Mouse (Mus musculus) midbrain, embryonic 10.5 days (tissue): Measurements from ENCODE around the gene Anapc15-ps. TPM values are rescaled to one million over a fixed set of nuclear protein-coding genes. Genes with fewer than 3 reads are reported as not detected.
"Not testable (repeated sequence)": the region's sequence is repeated elsewhere in the genome, so short reads cannot be mapped to it uniquely, and the experiment has no call there.

Experiments used
- DNase-seq: peaks from one replicate; pipeline ENCODE4 v3.0.0-alpha.2; 2017; ENCODE audit warnings: low spot score
- H3K27ac ChIP-seq: fragments of 300-500 bp; sonication (generic); replicated peaks from 2 replicates; pipeline ENCODE4 v1.5.1; 2016; ENCODE audit warnings: mild to moderate bottlenecking
- H3K27me3 ChIP-seq: fragments of 300-500 bp; sonication (generic); 2 replicates; pipeline ENCODE4 v1.6.1; 2016; ENCODE audit warnings: low read depth, mild to moderate bottlenecking; ENCODE audit not compliant: poor library complexity, severe bottlenecking
- H3K36me3 ChIP-seq: fragments of 300-500 bp; sonication (generic); 2 replicates; pipeline ENCODE4 v1.6.1; 2016; ENCODE audit warnings: mild to moderate bottlenecking, moderate library complexity
- H3K4me1 ChIP-seq: fragments of 300-500 bp; sonication (generic); 2 replicates; pipeline ENCODE4 v1.6.1; 2016
- H3K4me3 ChIP-seq: fragments of 300-500 bp; sonication (generic); 2 replicates; pipeline ENCODE4 v1.5.1; 2016; ENCODE audit warnings: mild to moderate bottlenecking, moderate library complexity
- H3K9me3 ChIP-seq: fragments of 300-500 bp; sonication (generic); replicated peaks from 2 replicates; pipeline ENCODE4 v1.6.1; 2016; ENCODE audit warnings: mild to moderate bottlenecking
- WGBS: fragments of 180-500 bp; shearing (Covaris S2); methylation state at CpG from one replicate; pipeline ENCODE4 v1.1.7; 2016; 5-methylcytosine and 5-hydroxymethylcytosine counted together
- polyA plus RNA-seq: library from polyadenylated mRNA; unstranded; fragments of >200 nt; fragmentation: Nextera tagmentation; extraction: Ambion mirVana; gene quantifications from 2 replicates; pipeline ENCODE4 v1.2.1, GENCODE M21; 2016

The Anapc15-ps gene
- polyA plus RNA-seq, 1 experiment from 2014 or later = not detected

- no peaks in the 10 kb centered on the region for H3K36me3 ChIP-seq
- H3K9me3 ChIP-seq = no peaks in the 10 kb centered on the region
- no peaks in the 10 kb centered on the region for H3K27me3 ChIP-seq
- H3K4me1 ChIP-seq = peaks cover 2% of the 10 kb centered on the region; the same call in 1 of the 2 replicates
- WGBS = 92% methylated on average over 9 of the region's 9 CpGs
- DNase-seq = no peak
- 0 out of 2 replicates have a peak overlapping the region, but pooled peaks have one; percentile 49 for H3K27ac ChIP-seq
- no peak overlapping the region for H3K4me3 ChIP-seq
Observed at GRCm38 (mm10) chr10:95634261-95634660, 39.0 kb downstream of the Anapc15-ps start.

DNA sequence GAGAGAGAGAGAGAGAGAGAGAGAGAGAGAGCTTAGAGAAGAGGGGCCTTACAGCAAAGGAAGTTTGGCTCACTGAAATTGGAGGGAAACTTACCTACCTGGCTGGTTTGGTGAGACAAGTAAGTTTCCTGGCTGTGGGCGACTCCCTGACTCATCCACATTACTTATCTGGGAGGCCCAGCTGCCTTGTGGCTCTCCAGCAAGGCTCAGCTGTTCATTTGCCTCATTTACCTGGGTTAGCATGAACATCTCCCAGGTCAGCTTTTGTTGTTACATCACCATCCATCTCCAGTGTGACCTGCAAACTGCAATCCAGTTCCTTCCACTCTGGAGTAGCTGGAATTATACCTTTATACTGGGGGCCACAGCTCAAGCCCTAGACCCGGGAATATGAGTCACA, 41.7 kb downstream of the Anapc15-ps start:
- no peaks in the 10 kb centered on the region for H3K27me3 ChIP-seq
- WGBS = 72% methylated on average over 2 of the region's 2 CpGs
- no peaks in the 10 kb centered on the region for H3K36me3 ChIP-seq
- 0 out of 2 replicates have a peak overlapping the region, but pooled peaks have one; percentile 3 for H3K27ac ChIP-seq
- peaks cover 2% of the 10 kb centered on the region; the same call in 1 of the 2 replicates for H3K4me1 ChIP-seq
- no peaks in the 10 kb centered on the region for H3K9me3 ChIP-seq
- DNase-seq = no peak
- no peak overlapping the region for H3K4me3 ChIP-seq

DNA sequence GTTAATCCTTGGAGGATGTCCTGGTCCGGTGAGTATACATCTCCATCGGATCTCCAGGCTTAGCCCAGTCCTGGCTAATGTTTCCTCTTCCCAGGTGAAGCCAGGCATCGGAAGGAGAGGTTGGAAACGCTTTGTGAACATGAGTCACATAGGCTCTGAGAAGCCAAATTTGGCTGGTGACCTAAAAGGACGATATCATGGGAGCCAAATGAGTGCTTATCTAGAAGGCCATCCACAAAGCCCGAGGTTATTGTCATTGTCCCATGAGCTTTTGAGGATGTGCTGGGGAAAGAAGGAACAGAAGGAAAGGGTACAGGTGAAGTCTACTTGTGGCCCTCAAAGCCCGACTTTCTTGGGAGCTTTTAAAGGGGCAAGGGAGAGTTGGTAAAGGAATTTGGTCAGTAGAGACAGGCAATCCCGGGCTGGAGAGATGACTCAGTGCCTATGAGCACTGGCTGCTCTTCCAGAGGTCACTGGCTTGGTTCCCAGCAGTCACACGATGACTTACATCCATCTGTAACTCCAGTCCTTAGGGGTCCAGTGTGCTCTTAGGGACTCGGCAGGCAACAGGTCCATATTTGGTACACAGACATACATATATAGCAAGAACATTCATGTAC, 42.4 kb downstream of the Anapc15-ps start:
- Histone ChIP-seq H3K27ac (peak overlapping the region; percentile 42; the same call in 1 of the 2 replicates), H3K27me3 (no peaks in the 10 kb centered on the region), H3K36me3 (no peaks in the 10 kb centered on the region), H3K4me3 (no peak overlapping the region), H3K4me1 (peaks cover 2% of the 10 kb centered on the region; the same call in 1 of the 2 replicates), H3K9me3 (no peaks in the 10 kb centered on the region)
- WGBS = 88% methylated on average over 10 of the region's 10 CpGs
- DNase-seq = no peak

- H3K4me3 ChIP-seq, H3K9me3 ChIP-seq, DNase-seq, H3K27me3 ChIP-seq, H3K36me3 ChIP-seq, H3K4me1 ChIP-seq: not testable (repeated sequence)
- WGBS = 84% methylated on average over 4 of the region's 4 CpGs
- H3K27ac ChIP-seq = peak overlapping the region; percentile 70
Observed at GRCm38 (mm10) chr10:95630166-95630565, 43.1 kb downstream of the Anapc15-ps start.

GRCm38 (mm10) chr10:95628338-95628737, 44.9 kb downstream of the Anapc15-ps start:
- no peak overlapping the region for H3K4me3 ChIP-seq
- 67% methylated on average over 2 of the region's 2 CpGs for WGBS
- H3K27ac ChIP-seq = no peak overlapping the region
- H3K9me3 ChIP-seq = no peaks in the 10 kb centered on the region
- peaks cover 13% of the 10 kb centered on the region for H3K4me1 ChIP-seq
- no peaks in the 10 kb centered on the region for H3K27me3 ChIP-seq
- no peaks in the 10 kb centered on the region for H3K36me3 ChIP-seq
- DNase-seq = no peak

GRCm38 (mm10) chr10:95627381-95627780, 45.9 kb downstream of the Anapc15-ps start:
- Histone ChIP-seq H3K36me3 (no peaks in the 10 kb centered on the region), H3K4me3 (no peak overlapping the region), H3K27ac (no peak overlapping the region), H3K4me1 (peaks cover 19% of the 10 kb centered on the region), H3K9me3 (no peaks in the 10 kb centered on the region), H3K27me3 (no peaks in the 10 kb centered on the region)
- WGBS = 91% methylated on average over 6 of the region's 6 CpGs
- DNase-seq = no peak

DNA sequence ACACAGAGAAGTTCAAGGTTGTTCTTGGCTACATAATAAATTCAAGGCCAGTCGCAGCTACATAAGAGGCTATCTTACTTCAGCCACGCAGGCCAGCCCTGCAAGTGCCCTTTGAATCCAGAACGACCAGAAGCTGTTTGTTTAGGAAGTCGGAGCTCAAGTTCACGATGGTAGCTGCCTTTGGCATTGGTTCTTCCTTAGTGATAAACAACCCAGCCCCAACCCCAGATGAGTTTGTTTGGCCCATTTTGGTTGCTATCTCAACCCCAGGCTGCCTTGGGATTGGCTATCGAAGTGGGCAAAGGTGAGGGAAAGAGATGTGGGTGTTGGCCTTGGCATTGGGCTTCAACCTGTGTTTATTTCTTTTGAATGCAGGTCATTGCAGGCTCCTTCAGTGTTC, 48.0 kb downstream of the Anapc15-ps start:
- DNase-seq = no peak
- Histone ChIP-seq H3K36me3 (no peaks in the 10 kb centered on the region), H3K9me3 (no peaks in the 10 kb centered on the region), H3K4me3 (no peak overlapping the region), H3K4me1 (peaks cover 20% of the 10 kb centered on the region), H3K27ac (no peak overlapping the region), H3K27me3 (no peaks in the 10 kb centered on the region)
- WGBS = 91% methylated on average over 6 of the region's 6 CpGs

DNA sequence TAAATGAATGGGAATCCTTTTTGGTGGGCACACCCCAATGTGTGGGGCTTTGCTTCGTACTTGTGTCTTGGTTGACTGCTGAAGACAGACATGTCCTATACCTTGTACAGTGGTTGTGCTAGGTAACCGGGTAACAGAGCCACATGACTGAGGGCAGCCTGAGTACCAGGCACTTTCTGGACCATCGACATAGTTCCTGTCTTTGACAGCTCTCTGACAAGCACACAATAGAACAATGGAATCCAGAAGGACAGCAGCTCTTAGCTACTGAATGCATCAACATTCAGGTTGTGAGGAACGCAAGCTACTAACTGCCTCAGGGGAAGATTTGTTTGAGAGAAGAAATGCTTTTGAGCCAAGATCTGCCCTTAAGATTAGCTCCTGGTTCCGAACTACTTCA, 49.2 kb downstream of the Anapc15-ps start:
- H3K9me3 ChIP-seq = no peaks in the 10 kb centered on the region
- no peak overlapping the region; the same call in 1 of the 2 replicates for H3K27ac ChIP-seq
- H3K36me3 ChIP-seq = no peaks in the 10 kb centered on the region
- H3K27me3 ChIP-seq = no peaks in the 10 kb centered on the region
- H3K4me1 ChIP-seq = peaks cover 28% of the 10 kb centered on the region
- H3K4me3 ChIP-seq = no peak overlapping the region
- no peak for DNase-seq
- 47% methylated on average over 5 of the region's 5 CpGs for WGBS

GRCm38 (mm10) chr10:95623518-95623905, 49.7 kb downstream of the Anapc15-ps start:
- H3K4me1 ChIP-seq = peaks cover 28% of the 10 kb centered on the region
- no peak for DNase-seq
- H3K9me3 ChIP-seq = no peaks in the 10 kb centered on the region
- no peaks in the 10 kb centered on the region for H3K36me3 ChIP-seq
- H3K27me3 ChIP-seq = no peaks in the 10 kb centered on the region
- no peak overlapping the region for H3K4me3 ChIP-seq
- H3K27ac ChIP-seq = peak overlapping the region; percentile 61
- 52% methylated on average over 4 of the region's 4 CpGs for WGBS

Other genes starting within 250 kb of the Anapc15-ps start
- gene Mrpl42, start 171.5 kb downstream of the Anapc15-ps start, polyA plus RNA-seq = 380 and 398 TPM in 2 replicates
- gene Ube2n, start 158.3 kb downstream of the Anapc15-ps start, polyA plus RNA-seq = 478 and 483 TPM in 2 replicates
- gene Nudt4, start 109.3 kb downstream of the Anapc15-ps start, polyA plus RNA-seq = 90.8 and 91.5 TPM in 2 replicates
- not detected in 2 replicates for gene Gm33543, start 169.5 kb upstream of the Anapc15-ps start, polyA plus RNA-seq